ENCODE assay signal across 24 mouse cellular contexts in genomic region chr14:60763746-60764145, GRCm38 (mm10). TPM values are rescaled to one million over a fixed set of nuclear protein-coding genes. Genes with fewer than 3 reads are reported as not detected.
DNase-seq lines count a peak whose midpoint lies in the region; ATAC-seq and TF ChIP-seq lines count a peak whose summit lies in the region.
"Had no signal": no experiment of that assay in that cellular context is flagged by ENCODE, and none has a peak within 500 bp of the region (broad histone marks: within the 10 kb centered on the region; RNA-seq: fewer than 3 reads in every experiment).

No protein-coding gene starts in this region.

- peaks cover 12% of the 10 kb centered on the region; the same call in 1 of the 2 replicates for H3K4me1 ChIP-seq in heart, embryonic 11.5 days (ENCODE audit: control insufficient read depth, insufficient read depth, low read length)
- peaks cover 40% of the 10 kb centered on the region for H3K4me1 ChIP-seq in heart, embryonic 13.5 days
- no peaks in the 10 kb centered on the region for H3K4me1 ChIP-seq in intestine, postnatal 0 days (replicated peaks; ENCODE audit: control insufficient read depth, insufficient read depth, low read length)
- H3K4me1 ChIP-seq: hindbrain, embryonic 12.5 days had no signal

- peak overlapping the region; percentile 47 for H3K4me3 ChIP-seq in gastrocnemius, adult 2 months
- no peak overlapping the region for H3K4me3 ChIP-seq in heart, embryonic 11.5 days (ENCODE audit: low read depth, low read length)
- no peak overlapping the region for H3K4me3 ChIP-seq in heart, embryonic 13.5 days
- H3K4me3 ChIP-seq in intestine, postnatal 0 days (ENCODE audit: low read depth, low read length): no peak overlapping the region
- H3K4me3 ChIP-seq: embryonic facial prominence, embryonic 12.5 days; hindbrain, embryonic 12.5 days; limb, embryonic 12.5 days had no signal

- ATAC-seq in heart, embryonic 11.5 days (replicated peaks; ENCODE audit: insufficient number of reproducible peaks, low FRiP score, low TSS enrichment): no peak
- no peak for ATAC-seq in heart, embryonic 13.5 days (ENCODE audit: extremely low read depth, insufficient number of reproducible peaks, low FRiP score, low TSS enrichment)
- peak; percentile 65 for ATAC-seq in megakaryocyte progenitor cell, adult 5-6 weeks (replicated peaks; ENCODE audit: poor library complexity)
- no peak for ATAC-seq in intestine, postnatal 0 days
- ATAC-seq: forebrain, postnatal 0 days; inflammation-experienced regulatory T-cells, adult 6 months; liver, postnatal 0 days; lung, postnatal 0 days had no signal

- intact Hi-C loops in gastrocnemius, adult 2 months (cut with DNase I): no loop called here
- intact Hi-C loops in heart, postnatal 36 days (cut with DNase I): no loop called here

- no peaks in the 10 kb centered on the region for H3K9me3 ChIP-seq in heart, embryonic 11.5 days (replicated peaks; ENCODE audit: control insufficient read depth, low read length)
- H3K9me3 ChIP-seq in heart, embryonic 13.5 days: no peaks in the 10 kb centered on the region
- H3K9me3 ChIP-seq in intestine, postnatal 0 days (ENCODE audit: control insufficient read depth): no peaks in the 10 kb centered on the region
- H3K9me3 ChIP-seq: embryonic facial prominence, embryonic 12.5 days; hindbrain, embryonic 12.5 days; limb, embryonic 12.5 days had no signal

- no peak for TF ChIP-seq CTCF in gastrocnemius, adult 2 months (IDR thresholded peaks at IDR 0.05)
- TF ChIP-seq CTCF in intestine, postnatal 0 days (IDR thresholded peaks at IDR 0.05; ENCODE audit: low read depth): no peak

- no peak overlapping the region for H3K9ac ChIP-seq in heart, embryonic 11.5 days (ENCODE audit: low read depth, low read length)
- no peak overlapping the region for H3K9ac ChIP-seq in heart, embryonic 13.5 days
- no peak overlapping the region for H3K9ac ChIP-seq in intestine, postnatal 0 days (ENCODE audit: low read depth, low read length)
- H3K9ac ChIP-seq: embryonic facial prominence, embryonic 12.5 days; forebrain, postnatal 0 days; hindbrain, embryonic 12.5 days; limb, embryonic 12.5 days; liver, postnatal 0 days had no signal

- H3K27me3 ChIP-seq in heart, embryonic 11.5 days (ENCODE audit: control insufficient read depth, insufficient read depth, low read length): no peaks in the 10 kb centered on the region
- H3K27me3 ChIP-seq in heart, embryonic 13.5 days (replicated peaks): no peaks in the 10 kb centered on the region
- no peaks in the 10 kb centered on the region for H3K27me3 ChIP-seq in intestine, postnatal 0 days (replicated peaks; ENCODE audit: control insufficient read depth, insufficient read depth, low read length)
- H3K27me3 ChIP-seq: embryonic facial prominence, embryonic 12.5 days; hindbrain, embryonic 12.5 days had no signal

- no peak for DNase-seq in gastrocnemius, adult 2 months
- no peak for DNase-seq in gastrocnemius, adult 8-10 months (ENCODE audit: low spot score in 2 of 2)
- DNase-seq in heart, postnatal 36 days: no peak
- DNase-seq in adrenal gland, adult (ENCODE audit: inconsistent age in 2 of 2, low spot score in 1 of 2): no peak
- DNase-seq: adrenal gland, postnatal 25 days; cerebellum, adult 11-12 months; cerebellum, postnatal 10 days; forebrain, postnatal 0 days; kidney, adult 2 months; kidney, postnatal 10 days; liver, postnatal 0 days had no signal

- H3K4me2 ChIP-seq in heart, embryonic 11.5 days: no peak overlapping the region
- H3K4me2 ChIP-seq in heart, embryonic 13.5 days: no peak overlapping the region
- no peak overlapping the region for H3K4me2 ChIP-seq in intestine, postnatal 0 days (replicated peaks; ENCODE audit: low read depth)
- H3K4me2 ChIP-seq: embryonic facial prominence, embryonic 12.5 days; hindbrain, embryonic 12.5 days; limb, embryonic 12.5 days; liver, embryonic 11.5 days; midbrain, embryonic 11.5 days had no signal

- 80% methylated on average over 5 of the region's 5 CpGs for WGBS in heart, embryonic 11.5 days (ENCODE audit: insufficient replicate concordance)
- 74% methylated on average over 5 of the region's 5 CpGs for WGBS in heart, embryonic 13.5 days
- WGBS in intestine, postnatal 0 days: 86% methylated on average over 5 of the region's 5 CpGs

- peak overlapping the region; percentile 85 for H3K27ac ChIP-seq in gastrocnemius, adult 2 months
- H3K27ac ChIP-seq in heart, embryonic 11.5 days (ENCODE audit: low read depth, low read length): 0 out of 2 replicates have a peak overlapping the region, but pooled peaks have one; percentile 15
- peak overlapping the region; percentile 59 for H3K27ac ChIP-seq in heart, embryonic 13.5 days (replicated peaks)
- no peak overlapping the region for H3K27ac ChIP-seq in intestine, postnatal 0 days (ENCODE audit: low read depth, low read length)
- H3K27ac ChIP-seq: embryonic facial prominence, embryonic 12.5 days; hindbrain, embryonic 12.5 days; limb, embryonic 12.5 days; macrophage had no signal

- H3K36me3 ChIP-seq in heart, embryonic 11.5 days (ENCODE audit: control insufficient read depth, insufficient read depth, low read length): peaks cover 17% of the 10 kb centered on the region
- H3K36me3 ChIP-seq in heart, embryonic 13.5 days: peaks cover 42% of the 10 kb centered on the region
- peaks cover 34% of the 10 kb centered on the region for H3K36me3 ChIP-seq in intestine, postnatal 0 days (ENCODE audit: control insufficient read depth, insufficient read depth)

RNA-seq across cellular contexts. Expression of gene C1qtnf9, which starts 4.2 kb away (rescaled TPM):
- total RNA-seq in gastrocnemius, adult 2 months (2021): 10 to 100 TPM; 18.0 to 20.4 TPM
- 10 to 100 TPM; 11.8 to 23.1 (median 15.8) TPM for total RNA-seq in gastrocnemius, adult 8-10 months (2022)
- not detected in 2 replicates for polyA plus RNA-seq in heart, embryonic 11.5 days (2014; fragmentation: Nextera tagmentation; extraction: Ambion mirVana)
- 10 to 100 TPM; 36.8 to 68.6 TPM for total RNA-seq in heart, postnatal 36 days (2021)
- polyA plus RNA-seq in heart, embryonic 13.5 days (2015; fragmentation: Nextera tagmentation; extraction: Ambion mirVana): 0.36 and 0.60 TPM in 2 replicates
- total RNA-seq in megakaryocyte progenitor cell, adult 5-6 weeks (2015): not detected in 2 replicates
- not detected in 2 replicates for total RNA-seq in megakaryocyte progenitor cell, adult 5-6 weeks (2017)
- polyA plus RNA-seq in intestine, postnatal 0 days (2015; fragmentation: Nextera tagmentation; extraction: Ambion mirVana): 1.4 and 1.6 TPM in 2 replicates
- total RNA-seq: forebrain, postnatal 0 days had no signal
- polyA plus RNA-seq: forebrain, embryonic 11.5 days; forebrain, postnatal 0 days; macrophage; midbrain, embryonic 11.5 days had no signal

RNA-seq across cellular contexts. Expression of gene Mipep, which starts 20.6 kb away (rescaled TPM):
- 10 to 100 TPM; 32.7 to 38.3 TPM for total RNA-seq in gastrocnemius, adult 2 months (2021)
- total RNA-seq in gastrocnemius, adult 8-10 months (2022): 10 to 100 TPM; 35.0 to 37.7 (median 36.3) TPM
- 26.0 and 29.9 TPM in 2 replicates for polyA plus RNA-seq in heart, embryonic 11.5 days (2014; fragmentation: Nextera tagmentation; extraction: Ambion mirVana)
- 10 to 100 TPM; 61.9 to 62.4 TPM for total RNA-seq in heart, postnatal 36 days (2021)
- 24.5 and 27.4 TPM in 2 replicates for polyA plus RNA-seq in heart, embryonic 13.5 days (2015; fragmentation: Nextera tagmentation; extraction: Ambion mirVana)
- 15.8 and 20.6 TPM in 2 replicates for total RNA-seq in megakaryocyte progenitor cell, adult 5-6 weeks (2015)
- total RNA-seq in megakaryocyte progenitor cell, adult 5-6 weeks (2017): 23.1 and 24.2 TPM in 2 replicates
- 6.7 and 7.0 TPM in 2 replicates for polyA plus RNA-seq in intestine, postnatal 0 days (2015; fragmentation: Nextera tagmentation; extraction: Ambion mirVana)

Comparison
In these comparisons a context has a peak if more than half of its experiments do, and no peak if none do; other contexts are left out.
1. RNA of gene C1qtnf9, which starts 4.2 kb away (total RNA-seq): 36.8 to 68.6 TPM in heart, postnatal 36 days, 18.0 to 20.4 TPM in gastrocnemius, adult 2 months and 11.8 to 23.1 TPM in gastrocnemius, adult 8-10 months; not detected in megakaryocyte progenitor cell, adult 5-6 weeks; every median in the first group is over 10 times any median in the second.